In genomic region chr4:21686934-21687333, GRCm38 (mm10) we compare ENCODE assay signal across 18 mouse cellular contexts. TPM values are rescaled to one million over a fixed set of nuclear protein-coding genes. Genes with fewer than 3 reads are reported as not detected.
DNase-seq lines count a peak whose midpoint lies in the region; ATAC-seq and TF ChIP-seq lines count a peak whose summit lies in the region.
"Had no signal": no experiment of that assay in that cellular context is flagged by ENCODE, and none has a peak within 500 bp of the region (broad histone marks: within the 10 kb centered on the region; RNA-seq: fewer than 3 reads in every experiment).

No protein-coding gene starts in this region.

- ATAC-seq in liver, embryonic 14.5 days (ENCODE audit: insufficient read depth) = no peak
- no peak for ATAC-seq in liver, embryonic 11.5 days (replicated peaks; ENCODE audit: low FRiP score)
- ATAC-seq: forebrain, embryonic 15.5 days; Patski had no signal

- H3K27me3 ChIP-seq in liver, embryonic 14.5 days (ENCODE audit: control insufficient read depth, insufficient read depth, low read length) = peaks cover 99% of the 10 kb centered on the region
- H3K27me3 ChIP-seq in liver, embryonic 11.5 days (replicated peaks; ENCODE audit: control insufficient read depth, insufficient read depth, low read length) = peaks cover 99% of the 10 kb centered on the region
- H3K27me3 ChIP-seq: CH12.LX had no signal

- H3K4me1 ChIP-seq in liver, embryonic 14.5 days (replicated peaks; ENCODE audit: control insufficient read depth in 2 of 2, insufficient read depth in 2 of 2, low read length in 1 of 2) = no peaks in the 10 kb centered on the region
- no peaks in the 10 kb centered on the region for H3K4me1 ChIP-seq in liver, embryonic 11.5 days (replicated peaks; ENCODE audit: control insufficient read depth, insufficient read depth, low read length)

- TF ChIP-seq CTCF in liver, embryonic 14.5 days (IDR thresholded peaks at IDR 0.05; ENCODE audit: low read depth) = peak; percentile 18; the same call in 1 of the 2 replicates

- H3K36me3 ChIP-seq in liver, embryonic 14.5 days (replicated peaks; ENCODE audit: control insufficient read depth, insufficient read depth, low read depth) = no peaks in the 10 kb centered on the region
- no peaks in the 10 kb centered on the region for H3K36me3 ChIP-seq in liver, embryonic 11.5 days (ENCODE audit: control insufficient read depth, insufficient read depth, low read length)
- H3K36me3 ChIP-seq: embryonic facial prominence, embryonic 15.5 days; forebrain, embryonic 15.5 days; kidney, embryonic 15.5 days had no signal

- no peak overlapping the region for H3K4me2 ChIP-seq in liver, embryonic 14.5 days (ENCODE audit: low read depth)
- no peak overlapping the region for H3K4me2 ChIP-seq in liver, embryonic 11.5 days
- H3K4me2 ChIP-seq: embryonic facial prominence, embryonic 15.5 days; forebrain, embryonic 15.5 days; heart, embryonic 11.5 days; kidney, embryonic 15.5 days had no signal

- no peak for TF ChIP-seq EP300 in liver, embryonic 14.5 days (IDR thresholded peaks at IDR 0.05; ENCODE audit: low read depth)

- peak; percentile 55 to 57 for DNase-seq in cerebellum, postnatal 10 days
- DNase-seq in cerebellum, adult 11 months = no peak
- DNase-seq in liver, embryonic 14.5 days (ENCODE audit: low read depth in 3 of 3, low spot score in 3 of 3) = no peak
- DNase-seq in liver, embryonic 11.5 days (ENCODE audit: low spot score) = no peak
- DNase-seq in embryo, embryonic 11 days = peak; percentile 68
- peak; percentile 61 for DNase-seq in retina, embryonic 14.5 days (ENCODE audit: low spot score)
- no peak for DNase-seq in urinary bladder, postnatal 25 days (ENCODE audit: low spot score)
- DNase-seq in thymus, postnatal 0 days (ENCODE audit: low spot score) = no peak
- DNase-seq: cerebellum, adult 9-11 months; gastrocnemius, postnatal 14 days had no signal

- H3K9me3 ChIP-seq in liver, embryonic 14.5 days (ENCODE audit: control insufficient read depth, low read length) = no peaks in the 10 kb centered on the region
- no peaks in the 10 kb centered on the region for H3K9me3 ChIP-seq in liver, embryonic 11.5 days (ENCODE audit: control insufficient read depth, low read length)
- H3K9me3 ChIP-seq: embryonic facial prominence, embryonic 15.5 days; forebrain, embryonic 15.5 days; kidney, embryonic 15.5 days had no signal

- no peak overlapping the region for H3K27ac ChIP-seq in liver, embryonic 14.5 days
- no peak overlapping the region for H3K27ac ChIP-seq in liver, embryonic 11.5 days (ENCODE audit: low read depth, low read length)
- H3K27ac ChIP-seq: embryonic facial prominence, embryonic 15.5 days; forebrain, embryonic 15.5 days; kidney, embryonic 15.5 days had no signal

- 0% methylated on average over 5 of the region's 5 CpGs for WGBS in liver, embryonic 14.5 days (ENCODE audit: insufficient replicate concordance)
- under 1% methylated on average over 5 of the region's 5 CpGs for WGBS in liver, embryonic 11.5 days

- no peak overlapping the region for H3K4me3 ChIP-seq in liver, embryonic 14.5 days (ENCODE audit: insufficient read depth in 1 of 2, low read depth in 2 of 2, low read length in 2 of 2)
- no peak overlapping the region for H3K4me3 ChIP-seq in liver, embryonic 11.5 days (ENCODE audit: low read depth, low read length)
- H3K4me3 ChIP-seq: embryonic facial prominence, embryonic 15.5 days; forebrain, embryonic 15.5 days; kidney, embryonic 15.5 days had no signal

- no peak overlapping the region for H3K9ac ChIP-seq in liver, embryonic 14.5 days (replicated peaks)
- H3K9ac ChIP-seq in liver, embryonic 11.5 days (ENCODE audit: low read depth, low read length) = no peak overlapping the region
- H3K9ac ChIP-seq: embryonic facial prominence, embryonic 15.5 days; forebrain, embryonic 15.5 days; kidney, embryonic 15.5 days had no signal

RNA-seq across cellular contexts. Expression of gene Prdm13, which starts 1.2 kb away (rescaled TPM):
- polyA plus RNA-seq in liver, embryonic 14.5 days (2012; rRNA removed) = not detected in 2 replicates
- polyA plus RNA-seq in liver, embryonic 14.5 days (2014; fragmentation: Nextera tagmentation; extraction: Ambion mirVana) = not detected in 2 replicates
- 0.08 TPM in 1 of 2 replicates, not detected in the other for polyA plus RNA-seq in liver, embryonic 11.5 days (2014; fragmentation: Nextera tagmentation; extraction: Ambion mirVana)
- not detected in 2 replicates for polyA plus RNA-seq in thymus, postnatal 0 days (2015; fragmentation: Nextera tagmentation; extraction: Ambion mirVana)
- polyA plus RNA-seq: embryonic facial prominence, embryonic 15.5 days; heart, embryonic 11.5 days; kidney, embryonic 15.5 days; liver, embryonic 16.5 days; Patski; testis, adult 2 months had no signal

RNA-seq across cellular contexts. Expression of gene Ccnc, which starts 40.6 kb away (rescaled TPM):
- 4.8 and 6.4 TPM in 2 replicates for polyA plus RNA-seq in liver, embryonic 14.5 days (2012; rRNA removed)
- polyA plus RNA-seq in liver, embryonic 14.5 days (2014; fragmentation: Nextera tagmentation; extraction: Ambion mirVana) = 23.0 and 25.3 TPM in 2 replicates
- polyA plus RNA-seq in liver, embryonic 11.5 days (2014; fragmentation: Nextera tagmentation; extraction: Ambion mirVana) = 38.8 and 41.6 TPM in 2 replicates
- 38.9 and 39.7 TPM in 2 replicates for polyA plus RNA-seq in thymus, postnatal 0 days (2015; fragmentation: Nextera tagmentation; extraction: Ambion mirVana)

Comparison
In these comparisons a context has a peak if more than half of its experiments do, and no peak if none do; other contexts are left out.
1. DNase-seq: peak in cerebellum, postnatal 10 days (2 of 2), embryo, embryonic 11 days (single experiment) and retina, embryonic 14.5 days (single experiment); none in cerebellum, adult 11 months (single experiment), liver, embryonic 14.5 days (0 of 3), liver, embryonic 11.5 days (single experiment), urinary bladder, postnatal 25 days (single experiment) and thymus, postnatal 0 days (single experiment).